Mouse (Mus musculus) myocyte (in vitro differentiated cells): ENCODE data around the gene Gm10570.

Source experiments
- E2F4 ChIP-seq: IDR thresholded peaks from one replicate; pipeline ENCODE4 v1.6.1; 2011; ENCODE audit warnings: mild to moderate bottlenecking, control low read depth, moderate library complexity; ENCODE audit not compliant: insufficient read depth
- POLR2A ChIP-seq: IDR thresholded peaks from one replicate; pipeline ENCODE4 v1.6.1; 2011; ENCODE audit warnings: low read depth, mild to moderate bottlenecking, control low read depth, moderate library complexity; ENCODE audit not compliant: insufficient read length

- TF ChIP-seq POLR2A (no peak), E2F4 (no peak)
Observed at GRCm38 (mm10) chr4:130319564-130319963, 11.1 kb upstream of the Gm10570 start.
